Mouse (Mus musculus) intestine, postnatal 0 days (tissue): ENCODE measurements around the gene Cpne1. TPM values are rescaled to one million over a fixed set of nuclear protein-coding genes. Genes with fewer than 3 reads are reported as not detected.

Experiments used
- ATAC-seq: fragments of 200-750 bp; cut with Nextera tagmentation; 2 replicates; pipeline ENCODE4 v1.8.0; 2017; ENCODE audit warnings: mild to moderate bottlenecking, moderate TSS enrichment, moderate library complexity
- H3K27ac ChIP-seq: fragments of 300-500 bp; sonication (generic); 2 replicates; pipeline ENCODE4 v1.5.1; 2014; ENCODE audit warnings: mild to moderate bottlenecking, low read depth, low read length, moderate library complexity
- H3K27me3 ChIP-seq: fragments of 300-500 bp; sonication (generic); replicated peaks from 2 replicates; pipeline ENCODE4 v1.6.1; 2014; ENCODE audit warnings: low read length, mixed read lengths; ENCODE audit not compliant: control insufficient read depth, insufficient read depth
- H3K36me3 ChIP-seq: fragments of 300-500 bp; sonication (generic); 2 replicates; pipeline ENCODE4 v1.6.1; 2014; ENCODE audit warnings: mild to moderate bottlenecking, moderate library complexity; ENCODE audit not compliant: control insufficient read depth, insufficient read depth
- H3K4me1 ChIP-seq: fragments of 300-500 bp; sonication (generic); replicated peaks from 2 replicates; pipeline ENCODE4 v1.6.1; 2014; ENCODE audit warnings: antibody characterized with exemption, low read length, mixed read lengths; ENCODE audit not compliant: control insufficient read depth, insufficient read depth
- H3K4me2 ChIP-seq: fragments of 300-500 bp; sonication (generic); replicated peaks from 2 replicates; pipeline ENCODE4 v1.6.1; 2014; ENCODE audit warnings: low read depth, mild to moderate bottlenecking, moderate library complexity
- H3K4me3 ChIP-seq: fragments of 300-500 bp; sonication (generic); 2 replicates; pipeline ENCODE4 v1.5.1; 2014; ENCODE audit warnings: low read depth, low read length
- H3K9ac ChIP-seq: fragments of 300-500 bp; sonication (generic); 2 replicates; pipeline ENCODE4 v1.6.1; 2014; ENCODE audit warnings: mild to moderate bottlenecking, low read depth, low read length
- H3K9me3 ChIP-seq: fragments of 300-500 bp; sonication (generic); 2 replicates; pipeline ENCODE4 v1.6.1; 2016; ENCODE audit warnings: mixed run types; ENCODE audit not compliant: control insufficient read depth
- CTCF ChIP-seq: sonication (generic); IDR thresholded peaks from 2 replicates; pipeline ENCODE4 v1.5.1; 2016; ENCODE audit warnings: low read depth, mild to moderate bottlenecking, control low read depth, antibody characterized with exemption, moderate library complexity
- WGBS: fragments of 180-500 bp; shearing (Covaris S2); extraction: QIAGEN DNeasy Blood & Tissue Kit; methylation state at CpG from one replicate; pipeline ENCODE4 v1.1.7; 2014; 5-methylcytosine and 5-hydroxymethylcytosine counted together
- polyA plus RNA-seq: library from polyadenylated mRNA; unstranded; fragments of >200 nt; fragmentation: Nextera tagmentation; extraction: Ambion mirVana; gene quantifications from 2 replicates; pipeline ENCODE4 v1.2.1, GENCODE M21; 2015

Gene Cpne1
- polyA plus RNA-seq, 1 experiment from 2014 or later, result 19.0 TPM

- Histone ChIP-seq H3K27ac (no peak overlapping the region), H3K4me2 (no peak overlapping the region), H3K4me1 (no peaks in the 10 kb centered on the region), H3K36me3 (peaks cover 56% of the 10 kb centered on the region), H3K27me3 (no peaks in the 10 kb centered on the region), H3K4me3 (no peak overlapping the region), H3K9me3 (no peaks in the 10 kb centered on the region), H3K9ac (no peak overlapping the region)
- no peak for ATAC-seq
- peak; percentile 21; the same call in 1 of the 2 replicates for TF ChIP-seq CTCF
- WGBS, result 86% methylated on average over 7 of the region's 7 CpGs
Measured at GRCm38 (mm10) chr2:156077461-156077860, 34.3 kb downstream of the Cpne1 start.

GRCm38 (mm10) chr2:156073725-156074124, 38.0 kb downstream of the Cpne1 start:
- no peak overlapping the region for H3K27ac ChIP-seq
- peaks cover 74% of the 10 kb centered on the region for H3K36me3 ChIP-seq
- H3K9ac ChIP-seq, result no peak overlapping the region
- H3K27me3 ChIP-seq, result no peaks in the 10 kb centered on the region
- H3K4me3 ChIP-seq, result no peak overlapping the region
- H3K9me3 ChIP-seq, result no peaks in the 10 kb centered on the region
- H3K4me2 ChIP-seq, result no peak overlapping the region
- WGBS, result 82% methylated on average over 15 of the region's 15 CpGs
- no peaks in the 10 kb centered on the region for H3K4me1 ChIP-seq
- no peak for ATAC-seq
- TF ChIP-seq CTCF, result no peak

- Histone ChIP-seq H3K4me3 (no peak overlapping the region), H3K9me3 (no peaks in the 10 kb centered on the region), H3K9ac (no peak overlapping the region), H3K27ac (no peak overlapping the region), H3K27me3 (no peaks in the 10 kb centered on the region), H3K36me3 (peaks cover 50% of the 10 kb centered on the region), H3K4me1 (no peaks in the 10 kb centered on the region), H3K4me2 (no peak overlapping the region)
- no peak for ATAC-seq
- WGBS, result 93% methylated on average over 10 of the region's 10 CpGs
- no peak for TF ChIP-seq CTCF
Measured at GRCm38 (mm10) chr2:156071236-156071635, 40.5 kb downstream of the Cpne1 start.

- Histone ChIP-seq H3K27me3 (no peaks in the 10 kb centered on the region), H3K36me3 (peaks cover 21% of the 10 kb centered on the region; the same call in 1 of the 2 replicates), H3K9me3 (no peaks in the 10 kb centered on the region), H3K4me1 (no peaks in the 10 kb centered on the region; the same call in 1 of the 2 replicates), H3K4me2 (no peak overlapping the region), H3K4me3 (no peak overlapping the region), H3K27ac (no peak overlapping the region), H3K9ac (no peak overlapping the region)
- WGBS, result 90% methylated on average over 10 of the region's 10 CpGs
- no peak for TF ChIP-seq CTCF
- no peak for ATAC-seq
Measured at GRCm38 (mm10) chr2:156067916-156068315, 43.8 kb downstream of the Cpne1 start.

- ATAC-seq, result 0 out of 2 replicates have a peak, but pooled peaks have one; percentile 11
- H3K27ac ChIP-seq, result no peak overlapping the region
- H3K36me3 ChIP-seq, result peaks cover 13% of the 10 kb centered on the region; the same call in 1 of the 2 replicates
- H3K27me3 ChIP-seq, result no peaks in the 10 kb centered on the region
- H3K4me3 ChIP-seq, result peak overlapping the region; percentile 65
- H3K9me3 ChIP-seq, result no peaks in the 10 kb centered on the region
- no peaks in the 10 kb centered on the region; the same call in 1 of the 2 replicates for H3K4me1 ChIP-seq
- 0 out of 2 replicates have a peak overlapping the region, but pooled peaks have one; percentile 50 for H3K9ac ChIP-seq
- no peak for TF ChIP-seq CTCF
- H3K4me2 ChIP-seq, result peak overlapping the region; percentile 99
- WGBS, result 31% methylated on average over 10 of the region's 10 CpGs
Measured at GRCm38 (mm10) chr2:156066126-156066525, 45.6 kb downstream of the Cpne1 start.

- H3K36me3 ChIP-seq, result peaks cover 6% of the 10 kb centered on the region; the same call in 1 of the 2 replicates
- peak within 1 kb of the TSS; percentile 31; the same call in 1 of the 2 replicates for H3K27ac ChIP-seq
- H3K9me3 ChIP-seq, result no peaks in the 10 kb centered on the region
- H3K9ac ChIP-seq, result peak within 1 kb of the TSS; percentile 50
- ATAC-seq, result peak; percentile 69
- H3K4me2 ChIP-seq, result peak within 1 kb of the TSS; percentile 99
- no peaks in the 10 kb centered on the region for H3K27me3 ChIP-seq
- peak within 1 kb of the TSS; percentile 65 for H3K4me3 ChIP-seq
- H3K4me1 ChIP-seq, result no peaks in the 10 kb centered on the region; the same call in 1 of the 2 replicates
- under 1% methylated on average over 75 of the region's 81 CpGs for WGBS
- TF ChIP-seq CTCF, result no peak
Measured at GRCm38 (mm10) chr2:156065099-156066041, 46.4 kb downstream of the Cpne1 start, which contains the start of gene Spag4. TSS of gene Spag4 (plus strand) at chr2:156065175.
